Mouse (Mus musculus) intestine, embryonic 16.5 days (tissue): ENCODE measurements at regions not wholly inside any gene's neighbourhood (a gene's known extent, or its start where the extent isn't known, plus 50 kb on each side); places are given as distances from the start of the nearest gene placed in this dataset.

ENCODE experiments used
- ATAC-seq: fragments of 200-750 bp; cut with Nextera tagmentation; 2 replicates; pipeline ENCODE4 v1.8.0; 2017; ENCODE audit warnings: moderate TSS enrichment, moderate library complexity
- H3K27ac ChIP-seq: fragments of 300-500 bp; sonication (generic); 2 replicates; pipeline ENCODE4 v1.5.1; 2014; ENCODE audit warnings: mild to moderate bottlenecking, low read length
- H3K27me3 ChIP-seq: fragments of 300-500 bp; sonication (generic); replicated peaks from 2 replicates; pipeline ENCODE4 v1.6.1; 2014; ENCODE audit warnings: low read length, control low read depth, mixed read lengths; ENCODE audit not compliant: control insufficient read depth, insufficient read depth
- H3K36me3 ChIP-seq: fragments of 300-500 bp; sonication (generic); 2 replicates; pipeline ENCODE4 v1.6.1; 2014; ENCODE audit warnings: low read length, control low read depth; ENCODE audit not compliant: control insufficient read depth, insufficient read depth
- H3K4me1 ChIP-seq: fragments of 300-500 bp; sonication (generic); 2 replicates; pipeline ENCODE4 v1.6.1; 2014; ENCODE audit warnings: low read length, control low read depth, mixed read lengths; ENCODE audit not compliant: control insufficient read depth, insufficient read depth
- H3K4me2 ChIP-seq: fragments of 300-500 bp; sonication (generic); 2 replicates; pipeline ENCODE4 v1.6.1; 2014; ENCODE audit warnings: low read depth, low read length, control low read depth
- H3K4me3 ChIP-seq: fragments of 300-500 bp; sonication (generic); 2 replicates; pipeline ENCODE4 v1.5.1; 2014; ENCODE audit warnings: mild to moderate bottlenecking, low read length
- H3K9ac ChIP-seq: fragments of 300-500 bp; sonication (generic); 2 replicates; pipeline ENCODE4 v1.6.1; 2014; ENCODE audit warnings: low read depth, low read length
- H3K9me3 ChIP-seq: fragments of 300-500 bp; sonication (generic); 2 replicates; pipeline ENCODE4 v1.6.1; 2016; ENCODE audit warnings: low read length, control low read depth; ENCODE audit not compliant: control insufficient read depth
- WGBS: fragments of 180-500 bp; shearing (Covaris S2); extraction: QIAGEN DNeasy Blood & Tissue Kit; methylation state at CpG from one replicate; pipeline ENCODE4 v1.1.7; 2014; 5-methylcytosine and 5-hydroxymethylcytosine counted together

GRCm38 (mm10) chr4:45606578-45606977 is 74.3 kb upstream of the Shb start:
- H3K9ac ChIP-seq = no peak overlapping the region

GRCm38 (mm10) chr4:45605681-45606080 is 73.4 kb upstream of the Shb start:
- no peak for ATAC-seq
- no peaks in the 10 kb centered on the region for H3K36me3 ChIP-seq
- no peaks in the 10 kb centered on the region for H3K4me1 ChIP-seq
- H3K27ac ChIP-seq = no peak overlapping the region
- no peak overlapping the region for H3K4me3 ChIP-seq
- no peak overlapping the region for H3K9ac ChIP-seq
- H3K9me3 ChIP-seq = no peaks in the 10 kb centered on the region
- no peaks in the 10 kb centered on the region for H3K27me3 ChIP-seq
- no peak overlapping the region for H3K4me2 ChIP-seq
- 86% methylated on average over 4 of the region's 4 CpGs for whole genome bisulfite sequencing

More at GRCm38 (mm10) chr4:45606578-45606977, 74.3 kb upstream of the Shb start:
- H3K4me1 ChIP-seq = no peaks in the 10 kb centered on the region
- H3K9me3 ChIP-seq = no peaks in the 10 kb centered on the region
- ATAC-seq = no peak
- no peak overlapping the region for H3K27ac ChIP-seq
- H3K27me3 ChIP-seq = no peaks in the 10 kb centered on the region
- WGBS = 52% methylated on average over 7 of the region's 7 CpGs
- no peaks in the 10 kb centered on the region for H3K36me3 ChIP-seq
- no peak overlapping the region for H3K4me3 ChIP-seq
- no peak overlapping the region for H3K4me2 ChIP-seq

DNA sequence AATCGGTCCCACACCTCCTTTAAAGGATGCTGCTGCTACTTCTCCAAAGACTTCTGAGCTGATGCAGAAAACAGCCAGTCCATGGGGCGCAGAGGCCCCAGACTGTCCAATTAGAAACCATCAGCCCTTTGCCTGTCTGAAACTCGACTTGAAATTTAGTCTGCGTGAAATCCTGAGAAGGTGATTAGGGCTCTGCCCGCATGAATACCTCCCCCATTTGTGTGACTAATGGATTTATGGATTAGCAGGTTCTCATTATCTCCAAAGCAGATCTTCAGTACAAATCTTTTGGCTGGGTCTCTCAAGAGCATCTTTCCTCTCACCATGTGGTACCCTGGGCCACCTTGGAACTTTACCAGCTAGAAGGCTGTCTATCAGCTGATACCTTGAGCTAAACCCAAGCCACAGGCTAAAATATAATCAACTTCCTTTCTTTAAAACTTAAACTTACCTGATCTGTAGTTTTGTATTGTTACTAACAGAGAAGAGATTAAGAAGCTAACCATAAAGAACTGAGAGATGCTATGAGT is 72.1 kb upstream of the Shb start:
- H3K4me2 ChIP-seq = no peak overlapping the region

GRCm38 (mm10) chr4:45600520-45600919 is 68.2 kb upstream of the Shb start:
- ATAC-seq = no peak
- no peak overlapping the region for H3K27ac ChIP-seq
- no peak overlapping the region for H3K4me2 ChIP-seq
- H3K9ac ChIP-seq = no peak overlapping the region
- H3K36me3 ChIP-seq = no peaks in the 10 kb centered on the region
- no peaks in the 10 kb centered on the region for H3K9me3 ChIP-seq
- 45% methylated on average over 9 of the region's 9 CpGs for WGBS
- H3K4me1 ChIP-seq = no peaks in the 10 kb centered on the region
- no peak overlapping the region for H3K4me3 ChIP-seq
- no peaks in the 10 kb centered on the region for H3K27me3 ChIP-seq

More for the DNA sequence above, 72.1 kb upstream of the Shb start:
- no peak for ATAC-seq
- H3K4me1 ChIP-seq = no peaks in the 10 kb centered on the region
- H3K4me3 ChIP-seq = no peak overlapping the region
- no peaks in the 10 kb centered on the region for H3K36me3 ChIP-seq
- no peak overlapping the region for H3K9ac ChIP-seq
- H3K27ac ChIP-seq = no peak overlapping the region
- no peaks in the 10 kb centered on the region for H3K9me3 ChIP-seq
- H3K27me3 ChIP-seq = no peaks in the 10 kb centered on the region
- WGBS = 80% methylated on average over 5 of the region's 5 CpGs

GRCm38 (mm10) chr4:45593435-45593991 is 61.2 kb upstream of the Shb start:
- WGBS = 82% methylated on average over 3 of the region's 3 CpGs

DNA sequence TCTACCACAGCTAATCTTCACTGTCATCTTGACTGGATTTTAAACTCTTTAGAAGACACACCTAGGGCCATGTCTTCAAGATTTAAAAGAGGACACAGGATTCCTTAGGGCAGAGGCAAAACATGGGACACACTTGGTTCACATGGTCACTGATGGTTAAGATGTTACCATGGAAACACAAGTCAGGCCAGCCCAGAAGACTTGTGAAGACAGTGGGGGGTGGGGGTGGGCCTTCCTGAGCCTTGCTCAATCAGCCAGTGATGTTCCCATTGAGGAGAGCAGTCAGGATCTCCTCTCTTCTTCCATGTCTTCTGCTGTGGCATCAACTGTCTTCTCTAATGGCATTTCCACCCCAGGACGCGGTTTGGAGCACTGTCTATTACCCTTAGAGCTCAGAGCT is 60.5 kb upstream of the Shb start:
- 67% methylated on average over 2 of the region's 2 CpGs for WGBS
- Histone ChIP-seq H3K36me3 (no peaks in the 10 kb centered on the region), H3K4me1 (peaks cover 13% of the 10 kb centered on the region), H3K27me3 (no peaks in the 10 kb centered on the region; the same call in 1 of the 2 replicates), H3K27ac (no peak overlapping the region), H3K9me3 (no peaks in the 10 kb centered on the region), H3K9ac (no peak overlapping the region), H3K4me2 (no peak overlapping the region), H3K4me3 (no peak overlapping the region)
- no peak for ATAC-seq

More at GRCm38 (mm10) chr4:45593435-45593991, 61.2 kb upstream of the Shb start:
- H3K27me3 ChIP-seq = no peaks in the 10 kb centered on the region; the same call in 1 of the 2 replicates
- no peak overlapping the region for H3K4me3 ChIP-seq
- no peak for ATAC-seq
- no peaks in the 10 kb centered on the region for H3K36me3 ChIP-seq
- peaks cover 9% of the 10 kb centered on the region for H3K4me1 ChIP-seq
- no peak overlapping the region for H3K4me2 ChIP-seq
- no peak overlapping the region for H3K27ac ChIP-seq
- H3K9ac ChIP-seq = no peak overlapping the region
- no peaks in the 10 kb centered on the region for H3K9me3 ChIP-seq

GRCm38 (mm10) chr4:45591405-45592315 is 59.4 kb upstream of the Shb start:
- Histone ChIP-seq H3K4me1 (peaks cover 13% of the 10 kb centered on the region), H3K4me2 (peak overlapping the region; percentile 52), H3K36me3 (no peaks in the 10 kb centered on the region), H3K9ac (peak overlapping the region; percentile 60), H3K27me3 (no peaks in the 10 kb centered on the region; the same call in 1 of the 2 replicates), H3K4me3 (peak overlapping the region; percentile 28), H3K27ac (no peak overlapping the region), H3K9me3 (no peaks in the 10 kb centered on the region)
- ATAC-seq = 0 out of 2 replicates have a peak, but pooled peaks have one; percentile 17
- WGBS = 18% methylated on average over 23 of the region's 23 CpGs

GRCm38 (mm10) chr4:45590836-45591235 is 58.6 kb upstream of the Shb start:
- peak overlapping the region; percentile 52 for H3K4me2 ChIP-seq
- 23% methylated on average over 2 of the region's 2 CpGs for WGBS
- no peaks in the 10 kb centered on the region for H3K9me3 ChIP-seq
- peak overlapping the region; percentile 28; the same call in 1 of the 2 replicates for H3K4me3 ChIP-seq
- no peak overlapping the region for H3K27ac ChIP-seq
- H3K36me3 ChIP-seq = no peaks in the 10 kb centered on the region
- ATAC-seq = no peak
- peaks cover 19% of the 10 kb centered on the region for H3K4me1 ChIP-seq
- H3K27me3 ChIP-seq = no peaks in the 10 kb centered on the region; the same call in 1 of the 2 replicates
- no peak overlapping the region for H3K9ac ChIP-seq

GRCm38 (mm10) chr4:45588322-45588721 is 56.1 kb upstream of the Shb start:
- peak; percentile 66 for ATAC-seq
- H3K4me3 ChIP-seq = no peak overlapping the region
- no peaks in the 10 kb centered on the region; the same call in 1 of the 2 replicates for H3K27me3 ChIP-seq
- H3K4me1 ChIP-seq = peaks cover 29% of the 10 kb centered on the region
- H3K9ac ChIP-seq = no peak overlapping the region
- no peaks in the 10 kb centered on the region for H3K36me3 ChIP-seq
- H3K9me3 ChIP-seq = no peaks in the 10 kb centered on the region
- WGBS = 21% methylated on average over 3 of the region's 3 CpGs
- peak overlapping the region; percentile 34 for H3K4me2 ChIP-seq
- H3K27ac ChIP-seq = peak overlapping the region; percentile 67; the same call in 1 of the 2 replicates
